Mouse (Mus musculus): Measurements from ENCODE around the gene P2ry14. TPM values are rescaled to one million over a fixed set of nuclear protein-coding genes. Genes with fewer than 3 reads are reported as not detected.

Gene P2ry14
- polyA plus RNA-seq (2015; fragmentation: Nextera tagmentation; extraction: Ambion mirVana), result 2.8 and 4.0 TPM in 2 replicates

GRCm38 (mm10) chr3:59153424-59153823, at the start of gene P2ry14:
P2ry14 (minus strand) TSS chr3:59153618.
- ATAC-seq (replicated peaks; ENCODE audit: extremely low read depth, insufficient read depth, low FRiP score), result no peak
- H3K27ac ChIP-seq (ENCODE audit: low read length), result no peak within 1 kb of the TSS
- no peaks in the 10 kb centered on the region for H3K4me1 ChIP-seq (ENCODE audit: control insufficient read depth, insufficient read depth, low read length)
- H3K4me2 ChIP-seq (ENCODE audit: low read depth, low read length), result no peak within 1 kb of the TSS
- no peaks in the 10 kb centered on the region for H3K9me3 ChIP-seq (replicated peaks; ENCODE audit: control insufficient read depth, low read length)
- no peaks in the 10 kb centered on the region for H3K27me3 ChIP-seq (ENCODE audit: control insufficient read depth, insufficient read depth, low read length)
- H3K9ac ChIP-seq (ENCODE audit: low read length), result no peak within 1 kb of the TSS
- no peak within 1 kb of the TSS for H3K4me3 ChIP-seq (ENCODE audit: low read length)
- H3K36me3 ChIP-seq (ENCODE audit: control insufficient read depth, insufficient read depth), result no peaks in the 10 kb centered on the region
- WGBS, result 54% methylated on average over 5 of the region's 5 CpGs

DNA sequence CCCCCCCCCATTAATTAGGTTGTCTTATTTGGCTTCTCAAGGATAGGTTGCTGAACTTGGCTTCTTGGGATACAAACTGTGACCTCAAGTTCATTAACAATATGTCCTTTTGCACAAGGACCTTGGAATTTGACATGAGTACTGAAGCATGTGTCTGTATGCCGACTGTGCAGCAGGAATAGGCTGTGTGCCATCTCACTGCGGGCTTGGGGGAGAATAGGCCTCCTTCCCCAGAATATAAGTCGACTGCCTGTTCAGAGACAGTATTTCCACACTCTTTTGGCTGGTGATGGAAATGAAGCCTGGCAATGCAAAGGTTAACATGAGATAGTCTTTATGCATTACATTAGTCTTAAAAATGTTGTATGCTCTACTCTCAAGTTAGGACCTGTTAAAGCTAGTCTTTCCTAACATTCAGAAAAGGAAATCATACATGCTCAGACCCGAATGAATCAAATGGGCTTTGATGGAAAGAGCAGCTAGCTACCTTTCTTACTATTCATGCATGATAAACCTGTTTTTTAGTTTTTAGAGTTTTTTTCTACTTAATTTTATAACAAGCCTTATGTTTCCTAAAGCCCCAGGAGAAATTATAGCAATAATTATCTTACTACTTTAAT, 44.0 kb upstream of the P2ry14 start:
- no peak overlapping the region for H3K4me2 ChIP-seq (ENCODE audit: low read depth, low read length)
- H3K27me3 ChIP-seq (ENCODE audit: control insufficient read depth, insufficient read depth, low read length), result no peaks in the 10 kb centered on the region
- no peaks in the 10 kb centered on the region for H3K9me3 ChIP-seq (replicated peaks; ENCODE audit: control insufficient read depth, low read length)
- WGBS, result 67% methylated on average over 4 of the region's 4 CpGs
- H3K36me3 ChIP-seq (ENCODE audit: control insufficient read depth, insufficient read depth), result no peaks in the 10 kb centered on the region
- no peaks in the 10 kb centered on the region for H3K4me1 ChIP-seq (ENCODE audit: control insufficient read depth, insufficient read depth, low read length)
- H3K9ac ChIP-seq (ENCODE audit: low read length), result no peak overlapping the region
- ATAC-seq (replicated peaks; ENCODE audit: extremely low read depth, insufficient read depth, low FRiP score), result no peak
- no peak overlapping the region for H3K4me3 ChIP-seq (ENCODE audit: low read length)
- no peak overlapping the region for H3K27ac ChIP-seq (ENCODE audit: low read length)

DNA sequence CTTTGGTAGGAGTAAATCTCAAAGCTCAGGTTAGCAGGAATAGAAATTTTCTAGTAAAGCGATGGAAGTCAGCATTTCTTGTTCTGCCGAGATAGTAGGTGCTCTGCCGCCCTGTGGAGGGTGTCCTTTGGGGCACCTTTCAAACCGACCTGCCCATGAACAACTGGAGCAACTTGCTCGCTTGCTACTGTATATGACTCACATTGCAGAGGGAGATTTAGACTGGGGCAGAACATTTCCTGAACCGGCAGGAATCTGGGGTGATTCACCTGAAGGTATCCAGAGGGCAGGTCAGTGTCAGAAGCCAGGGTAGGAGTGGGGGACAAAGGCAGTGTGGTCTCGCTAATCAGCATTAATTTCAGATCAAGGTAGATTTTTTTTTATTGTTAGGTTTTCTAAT, 41.5 kb upstream of the P2ry14 start, which contains the start of gene Gpr87:
TSS of gene Gpr87 (minus strand) at position 167 of the 400 bp plus-strand sequence.
- Histone ChIP-seq H3K4me3 (ENCODE audit: low read length) (no peak within 1 kb of the TSS), H3K27me3 (ENCODE audit: control insufficient read depth, insufficient read depth, low read length) (no peaks in the 10 kb centered on the region), H3K4me1 (ENCODE audit: control insufficient read depth, insufficient read depth, low read length) (no peaks in the 10 kb centered on the region), H3K9me3 (replicated peaks; ENCODE audit: control insufficient read depth, low read length) (no peaks in the 10 kb centered on the region), H3K36me3 (ENCODE audit: control insufficient read depth, insufficient read depth) (no peaks in the 10 kb centered on the region), H3K27ac (ENCODE audit: low read length) (no peak within 1 kb of the TSS), H3K9ac (ENCODE audit: low read length) (no peak within 1 kb of the TSS), H3K4me2 (ENCODE audit: low read depth, low read length) (no peak within 1 kb of the TSS)
- no peak for ATAC-seq (replicated peaks; ENCODE audit: extremely low read depth, insufficient read depth, low FRiP score)
- WGBS, result 81% methylated on average over 7 of the region's 7 CpGs

- Histone ChIP-seq H3K36me3 (ENCODE audit: control insufficient read depth, insufficient read depth) (no peaks in the 10 kb centered on the region), H3K4me3 (ENCODE audit: low read length) (no peak overlapping the region), H3K9ac (ENCODE audit: low read length) (no peak overlapping the region), H3K27ac (ENCODE audit: low read length) (no peak overlapping the region), H3K9me3 (replicated peaks; ENCODE audit: control insufficient read depth, low read length) (no peaks in the 10 kb centered on the region), H3K27me3 (ENCODE audit: control insufficient read depth, insufficient read depth, low read length) (no peaks in the 10 kb centered on the region), H3K4me1 (ENCODE audit: control insufficient read depth, insufficient read depth, low read length) (no peaks in the 10 kb centered on the region), H3K4me2 (ENCODE audit: low read depth, low read length) (no peak overlapping the region)
- no peak for ATAC-seq (replicated peaks; ENCODE audit: extremely low read depth, insufficient read depth, low FRiP score)
- WGBS, result 89% methylated on average over 7 of the region's 7 CpGs
Observed at GRCm38 (mm10) chr3:59194099-59194498, 40.7 kb upstream of the P2ry14 start.

- H3K36me3 ChIP-seq (ENCODE audit: control insufficient read depth, insufficient read depth), result no peaks in the 10 kb centered on the region
- H3K27ac ChIP-seq (ENCODE audit: low read length), result no peak overlapping the region
- no peaks in the 10 kb centered on the region for H3K4me1 ChIP-seq (ENCODE audit: control insufficient read depth, insufficient read depth, low read length)
- H3K27me3 ChIP-seq (ENCODE audit: control insufficient read depth, insufficient read depth, low read length), result no peaks in the 10 kb centered on the region
- H3K9me3 ChIP-seq (replicated peaks; ENCODE audit: control insufficient read depth, low read length), result no peaks in the 10 kb centered on the region
- no peak for ATAC-seq (replicated peaks; ENCODE audit: extremely low read depth, insufficient read depth, low FRiP score)
- no peak overlapping the region for H3K4me2 ChIP-seq (ENCODE audit: low read depth, low read length)
- H3K4me3 ChIP-seq (ENCODE audit: low read length), result no peak overlapping the region
- H3K9ac ChIP-seq (ENCODE audit: low read length), result no peak overlapping the region
- 96% methylated on average over 6 of the region's 6 CpGs for WGBS
Observed at GRCm38 (mm10) chr3:59191674-59192073, 38.3 kb upstream of the P2ry14 start.

DNA sequence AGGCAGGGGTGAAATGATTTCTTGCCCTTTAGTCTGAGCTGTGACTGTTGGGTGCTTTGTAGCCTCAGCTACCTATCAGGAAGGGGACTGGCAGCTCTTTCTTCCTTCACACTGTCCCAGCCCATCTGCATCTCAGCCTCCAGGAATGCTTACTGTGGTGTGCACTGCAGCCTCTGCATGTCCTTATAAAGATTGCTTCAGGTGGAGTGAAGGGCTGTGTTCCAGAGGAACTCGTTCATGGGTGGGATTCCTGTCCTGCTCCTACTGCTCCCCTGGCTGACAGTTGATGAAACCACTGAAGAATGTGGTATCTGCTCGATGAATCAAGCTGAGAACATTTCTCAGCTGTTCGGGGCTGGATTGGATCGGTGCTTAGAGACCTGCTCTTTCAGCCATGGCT, 33.9 kb upstream of the P2ry14 start:
- H3K9me3 ChIP-seq (replicated peaks; ENCODE audit: control insufficient read depth, low read length), result no peaks in the 10 kb centered on the region
- H3K4me1 ChIP-seq (ENCODE audit: control insufficient read depth, insufficient read depth, low read length), result no peaks in the 10 kb centered on the region
- H3K9ac ChIP-seq (ENCODE audit: low read length), result no peak overlapping the region
- H3K27ac ChIP-seq (ENCODE audit: low read length), result no peak overlapping the region
- H3K4me3 ChIP-seq (ENCODE audit: low read length), result no peak overlapping the region
- WGBS, result 62% methylated on average over 4 of the region's 4 CpGs
- no peak overlapping the region for H3K4me2 ChIP-seq (ENCODE audit: low read depth, low read length)
- no peaks in the 10 kb centered on the region for H3K36me3 ChIP-seq (ENCODE audit: control insufficient read depth, insufficient read depth)
- no peaks in the 10 kb centered on the region for H3K27me3 ChIP-seq (ENCODE audit: control insufficient read depth, insufficient read depth, low read length)
- ATAC-seq (replicated peaks; ENCODE audit: extremely low read depth, insufficient read depth, low FRiP score), result no peak

- Histone ChIP-seq H3K27me3 (ENCODE audit: control insufficient read depth, insufficient read depth, low read length) (no peaks in the 10 kb centered on the region), H3K9ac (ENCODE audit: low read length) (no peak overlapping the region), H3K27ac (ENCODE audit: low read length) (no peak overlapping the region), H3K9me3 (replicated peaks; ENCODE audit: control insufficient read depth, low read length) (no peaks in the 10 kb centered on the region), H3K4me1 (ENCODE audit: control insufficient read depth, insufficient read depth, low read length) (no peaks in the 10 kb centered on the region), H3K36me3 (ENCODE audit: control insufficient read depth, insufficient read depth) (no peaks in the 10 kb centered on the region), H3K4me2 (ENCODE audit: low read depth, low read length) (no peak overlapping the region), H3K4me3 (ENCODE audit: low read length) (no peak overlapping the region)
- 51% methylated on average over 4 of the region's 4 CpGs for WGBS
- ATAC-seq (replicated peaks; ENCODE audit: extremely low read depth, insufficient read depth, low FRiP score), result no peak
Observed at GRCm38 (mm10) chr3:59185662-59186061, 32.2 kb upstream of the P2ry14 start.

DNA sequence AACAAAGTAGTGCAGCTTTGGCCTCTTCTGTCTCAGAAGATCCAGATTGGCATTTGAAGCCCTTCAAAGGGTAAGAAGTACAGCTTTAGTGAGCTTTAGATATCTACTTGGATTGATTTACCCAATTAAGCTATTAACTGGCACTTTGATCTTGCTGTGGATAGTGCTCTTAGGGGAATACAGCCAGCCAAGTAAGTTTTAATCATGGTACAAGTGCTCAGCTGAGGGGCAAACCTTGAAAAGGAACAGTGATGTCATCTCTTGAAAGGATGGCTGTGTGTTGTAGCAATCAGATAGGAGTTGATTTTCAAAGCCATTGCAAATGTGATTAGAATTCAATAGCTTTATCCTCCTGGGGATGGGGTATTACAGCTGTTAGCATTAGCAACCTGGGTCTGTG, 28.7 kb upstream of the P2ry14 start:
- H3K4me3 ChIP-seq (ENCODE audit: low read length), result no peak overlapping the region
- no peaks in the 10 kb centered on the region for H3K27me3 ChIP-seq (ENCODE audit: control insufficient read depth, insufficient read depth, low read length)
- H3K9ac ChIP-seq (ENCODE audit: low read length), result no peak overlapping the region
- ATAC-seq (replicated peaks; ENCODE audit: extremely low read depth, insufficient read depth, low FRiP score), result no peak
- H3K36me3 ChIP-seq (ENCODE audit: control insufficient read depth, insufficient read depth), result no peaks in the 10 kb centered on the region
- no peak overlapping the region for H3K27ac ChIP-seq (ENCODE audit: low read length)
- H3K9me3 ChIP-seq (replicated peaks; ENCODE audit: control insufficient read depth, low read length), result no peaks in the 10 kb centered on the region
- H3K4me2 ChIP-seq (ENCODE audit: low read depth, low read length), result no peak overlapping the region
- H3K4me1 ChIP-seq (ENCODE audit: control insufficient read depth, insufficient read depth, low read length), result peaks cover 8% of the 10 kb centered on the region

DNA sequence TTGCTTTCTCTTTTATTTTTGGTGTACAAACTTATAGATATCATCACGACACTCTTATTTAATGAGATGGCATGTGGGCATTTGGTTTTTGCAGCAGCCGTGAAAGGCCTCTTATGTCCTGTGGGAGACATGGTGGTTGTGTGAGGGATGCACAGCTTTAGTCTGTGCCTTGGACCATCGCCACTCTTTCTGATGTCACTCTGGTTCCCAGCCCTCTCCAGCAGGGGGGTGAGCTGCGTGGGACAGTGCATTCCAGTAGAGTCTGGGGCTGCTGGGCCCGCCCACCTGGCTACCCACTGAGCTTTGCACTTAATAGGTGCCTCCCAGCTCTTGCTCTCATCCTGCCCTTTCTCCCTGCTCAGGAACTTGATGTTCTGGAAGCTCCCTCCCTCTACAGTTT, 27.7 kb upstream of the P2ry14 start:
- no peaks in the 10 kb centered on the region for H3K36me3 ChIP-seq (ENCODE audit: control insufficient read depth, insufficient read depth)
- no peaks in the 10 kb centered on the region for H3K9me3 ChIP-seq (replicated peaks; ENCODE audit: control insufficient read depth, low read length)
- no peak overlapping the region for H3K27ac ChIP-seq (ENCODE audit: low read length)
- no peaks in the 10 kb centered on the region for H3K27me3 ChIP-seq (ENCODE audit: control insufficient read depth, insufficient read depth, low read length)
- H3K4me2 ChIP-seq (ENCODE audit: low read depth, low read length), result no peak overlapping the region
- H3K9ac ChIP-seq (ENCODE audit: low read length), result no peak overlapping the region
- peaks cover 8% of the 10 kb centered on the region for H3K4me1 ChIP-seq (ENCODE audit: control insufficient read depth, insufficient read depth, low read length)
- WGBS, result 59% methylated on average over 5 of the region's 5 CpGs
- no peak overlapping the region for H3K4me3 ChIP-seq (ENCODE audit: low read length)
- no peak for ATAC-seq (replicated peaks; ENCODE audit: extremely low read depth, insufficient read depth, low FRiP score)

Measured in heart, embryonic 16.5 days (tissue).